Mouse (Mus musculus) thymus, adult 2 months (tissue): Measurements from ENCODE around the gene Amigo1. TPM values are rescaled to one million over a fixed set of nuclear protein-coding genes. Genes with fewer than 3 reads are reported as not detected.

Experiments used
- DNase-seq: peaks from one replicate; pipeline ENCODE4 v3.0.0; 2021
- H3K27ac ChIP-seq: fragments of 200-500 bp; 2 replicates; pipeline ENCODE4 v1.5.1; 2012; ENCODE audit warnings: low read length, control low read depth; ENCODE audit not compliant: control insufficient read depth, insufficient read depth
- H3K27me3 ChIP-seq: fragments of 200-500 bp; 2 replicates; pipeline ENCODE4 v1.6.1; 2012; ENCODE audit warnings: mild to moderate bottlenecking, low read length, moderate library complexity, mixed read lengths; ENCODE audit not compliant: control insufficient read depth, insufficient read depth
- H3K36me3 ChIP-seq: fragments of 200-500 bp; 2 replicates; pipeline ENCODE4 v1.6.1; 2012; ENCODE audit warnings: mild to moderate bottlenecking, low read length, moderate library complexity; ENCODE audit not compliant: control insufficient read depth, insufficient read depth
- H3K4me1 ChIP-seq: fragments of 200-500 bp; replicated peaks from 2 replicates; pipeline ENCODE4 v1.6.1; 2012; ENCODE audit warnings: low read length; ENCODE audit not compliant: control insufficient read depth, insufficient read depth
- H3K4me3 ChIP-seq: fragments of 200-500 bp; 2 replicates; pipeline ENCODE4 v1.5.1; 2012; ENCODE audit warnings: mild to moderate bottlenecking, low read length, control low read depth, moderate library complexity; ENCODE audit not compliant: control insufficient read depth, insufficient read depth
- CTCF ChIP-seq: fragments of 200-500 bp; IDR thresholded peaks from 2 replicates; pipeline ENCODE4 v1.5.1; 2012; ENCODE audit warnings: mild to moderate bottlenecking, control low read depth, low read length, moderate library complexity, borderline replicate concordance; ENCODE audit not compliant: control insufficient read depth, poor library complexity, insufficient read depth; ENCODE audit errors: extremely low read depth
- POLR2A ChIP-seq: fragments of 200-500 bp; IDR thresholded peaks from 2 replicates; pipeline ENCODE4 v1.6.1; 2012; ENCODE audit warnings: mild to moderate bottlenecking, low read length, control low read depth, moderate library complexity; ENCODE audit not compliant: control insufficient read depth, poor library complexity, insufficient read depth; ENCODE audit errors: extremely low read depth
- WGBS: fragments of 180-500 bp; shearing (Covaris S2); methylation state at CpG from one replicate; pipeline ENCODE4 v1.1.7; 2018; 5-methylcytosine and 5-hydroxymethylcytosine counted together
- polyA plus RNA-seq: library from polyadenylated mRNA; depleted of rRNA; stranded (reverse); fragments of >200 nt; gene quantifications from 2 replicates; pipeline ENCODE4 v1.2.3, GENCODE M21; 2012

Amigo1 gene
- polyA plus RNA-seq, 1 experiment, result 11.2 TPM

- peaks cover 4% of the 10 kb centered on the region for H3K4me1 ChIP-seq
- peak; percentile 89 for DNase-seq
- 78% methylated on average over 11 of the region's 11 CpGs for WGBS
- no peaks in the 10 kb centered on the region for H3K36me3 ChIP-seq
- no peak overlapping the region for H3K27ac ChIP-seq
- TF ChIP-seq CTCF, result no peak
- no peak for TF ChIP-seq POLR2A
- no peaks in the 10 kb centered on the region for H3K27me3 ChIP-seq
- H3K4me3 ChIP-seq, result no peak overlapping the region
Observed at GRCm38 (mm10) chr3:108147386-108148235, 38.5 kb upstream of the Amigo1 start.

DNA sequence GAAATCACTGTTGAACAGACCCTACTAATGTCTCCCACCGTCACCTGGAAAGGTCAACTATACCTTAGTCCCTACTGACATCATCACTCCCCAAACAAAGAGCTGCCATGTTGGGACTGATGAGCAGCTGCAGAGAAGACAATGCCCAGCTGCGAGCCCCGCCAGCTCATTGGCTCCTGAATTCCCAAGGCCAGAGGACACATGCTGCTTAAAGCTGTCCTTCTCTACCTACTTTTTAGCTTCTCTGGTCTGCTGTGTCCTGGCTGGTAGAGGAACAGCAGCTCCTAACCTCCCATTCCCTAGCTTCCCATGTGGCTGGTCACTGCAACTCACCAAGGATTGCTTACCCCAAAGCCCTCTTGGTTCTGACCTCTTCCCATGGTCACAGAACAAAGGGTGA, 33.8 kb upstream of the Amigo1 start:
- no peak overlapping the region for H3K4me3 ChIP-seq
- TF ChIP-seq POLR2A (no peak), CTCF (no peak)
- WGBS, result 97% methylated on average over 3 of the region's 3 CpGs
- no peaks in the 10 kb centered on the region for H3K4me1 ChIP-seq
- H3K27ac ChIP-seq, result no peak overlapping the region
- no peaks in the 10 kb centered on the region for H3K36me3 ChIP-seq
- no peak for DNase-seq
- no peaks in the 10 kb centered on the region for H3K27me3 ChIP-seq

DNA sequence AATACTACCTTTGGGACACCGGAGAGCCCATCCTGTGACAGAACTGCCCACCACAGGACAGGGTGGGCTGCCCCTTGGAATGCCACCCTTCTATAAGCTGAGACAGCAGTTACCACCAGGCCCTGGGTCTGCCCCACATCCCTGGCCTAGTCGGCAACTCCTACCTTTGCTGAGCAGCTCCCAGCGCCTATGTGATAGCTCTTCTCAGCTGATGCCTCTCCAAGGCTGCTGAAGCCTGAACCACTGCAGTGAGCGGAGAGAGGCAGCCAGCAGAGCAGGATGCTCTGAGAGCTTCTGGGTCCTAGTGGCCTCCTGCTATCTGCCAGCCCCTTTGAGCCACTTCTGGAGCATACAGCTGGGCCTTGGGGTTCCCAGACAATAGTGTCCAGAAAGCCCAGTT, 31.5 kb upstream of the Amigo1 start, which contains the start of gene Gpr61:
TSS of gene Gpr61 (minus strand) at position 227 of the 400 bp plus-strand sequence.
- TF ChIP-seq CTCF (no peak), POLR2A (no peak)
- H3K4me3 ChIP-seq, result no peak within 1 kb of the TSS
- H3K4me1 ChIP-seq, result no peaks in the 10 kb centered on the region
- no peaks in the 10 kb centered on the region for H3K36me3 ChIP-seq
- no peak for DNase-seq
- no peaks in the 10 kb centered on the region for H3K27me3 ChIP-seq
- no peak within 1 kb of the TSS for H3K27ac ChIP-seq
- WGBS, result 83% methylated on average over 4 of the region's 4 CpGs

DNA sequence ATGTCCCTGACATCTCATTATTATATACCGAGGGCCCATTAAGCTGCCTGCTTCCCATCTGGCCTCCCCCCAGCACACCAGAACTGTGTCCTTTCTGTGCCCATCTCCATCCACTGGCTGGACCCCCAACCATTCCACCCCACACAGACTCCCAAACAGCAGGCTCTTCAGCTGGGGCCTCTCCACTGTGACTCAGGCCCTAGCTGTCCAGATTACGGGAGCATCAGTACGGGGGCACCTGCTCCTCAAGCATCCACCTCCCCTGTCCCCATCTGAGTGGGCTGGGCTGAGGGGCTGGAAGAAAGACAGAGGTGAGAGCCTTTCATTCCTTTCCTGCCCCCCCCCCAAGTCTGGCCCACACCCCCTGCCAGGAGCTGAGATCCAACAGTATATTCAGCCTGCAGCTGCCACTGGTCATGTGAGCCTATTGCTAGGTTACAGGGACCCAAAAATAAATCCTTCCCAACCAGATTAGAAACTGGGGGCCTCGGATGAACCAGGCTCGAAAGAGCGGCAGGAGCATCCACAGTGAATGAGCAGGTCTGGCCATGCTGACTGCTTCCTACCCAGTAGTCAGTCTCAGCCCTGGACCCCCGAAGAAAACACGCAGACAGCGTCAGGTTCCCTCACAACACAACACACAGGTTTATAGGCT, 27.6 kb upstream of the Amigo1 start:
- no peak overlapping the region for H3K27ac ChIP-seq
- H3K4me1 ChIP-seq, result no peaks in the 10 kb centered on the region
- DNase-seq, result no peak
- H3K27me3 ChIP-seq, result no peaks in the 10 kb centered on the region
- no peak overlapping the region for H3K4me3 ChIP-seq
- TF ChIP-seq CTCF (no peak), POLR2A (no peak)
- no peaks in the 10 kb centered on the region for H3K36me3 ChIP-seq
- WGBS, result 90% methylated on average over 9 of the region's 9 CpGs

DNA sequence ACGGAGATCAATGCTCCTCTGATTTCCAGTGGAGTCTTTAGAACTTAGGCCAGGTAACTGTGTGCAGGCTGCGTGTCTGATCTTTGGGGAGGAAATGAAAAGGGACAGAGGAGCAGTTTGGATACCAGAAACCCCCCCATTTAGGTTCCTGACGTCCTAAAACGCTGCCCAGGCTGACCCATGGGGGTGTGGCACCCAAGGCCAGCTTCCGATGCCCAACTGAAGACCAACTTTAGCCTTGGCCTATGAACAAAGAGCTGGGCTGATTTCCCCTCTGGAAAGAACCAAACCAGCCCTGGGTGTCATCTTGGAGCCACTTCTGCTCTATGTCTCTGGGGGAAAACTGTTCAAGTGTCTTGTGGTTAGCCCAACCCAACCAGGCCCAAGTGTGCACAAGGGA, 22.0 kb upstream of the Amigo1 start:
- H3K36me3 ChIP-seq, result no peaks in the 10 kb centered on the region
- no peak for DNase-seq
- 81% methylated on average over 5 of the region's 5 CpGs for WGBS
- H3K27me3 ChIP-seq, result no peaks in the 10 kb centered on the region
- TF ChIP-seq POLR2A (no peak), CTCF (no peak)
- H3K4me1 ChIP-seq, result 0 out of 2 replicates have a peak, but pooled peaks cover 5% of the 10 kb centered on the region
- no peak overlapping the region for H3K4me3 ChIP-seq
- H3K27ac ChIP-seq, result no peak overlapping the region

- Histone ChIP-seq H3K27me3 (no peaks in the 10 kb centered on the region), H3K4me1 (0 out of 2 replicates have a peak, but pooled peaks cover 5% of the 10 kb centered on the region), H3K27ac (no peak overlapping the region), H3K36me3 (no peaks in the 10 kb centered on the region), H3K4me3 (no peak overlapping the region)
- peak; percentile 78 for DNase-seq
- 34% methylated on average over 9 of the region's 9 CpGs for WGBS
- no peak for TF ChIP-seq POLR2A
- peak; percentile 70; the same call in 1 of the 2 replicates for TF ChIP-seq CTCF
Observed at GRCm38 (mm10) chr3:108164807-108165206, 21.3 kb upstream of the Amigo1 start.
